Mouse (Mus musculus): ENCODE measurements around the gene Pot1b. TPM values are rescaled to one million over a fixed set of nuclear protein-coding genes. Genes with fewer than 3 reads are reported as not detected.
A peak's percentile ranks its signal among the peaks of the same experiment; 100 is the strongest.

The Pot1b gene
- 1 to 10 TPM; 2.3 to 2.8 TPM for total RNA-seq (2021)
- 1.5 and 3.5 TPM in 2 replicates for polyA plus RNA-seq (2012; rRNA removed)
- long read RNA-seq: 0 reads

GRCm38 (mm10) chr17:55711984-55712811 lies at the start of gene Pot1b:
Gene Pot1b (minus strand): TSS chr17:55712628.
- peak; percentile 64 for TF ChIP-seq POLR2A (IDR thresholded peaks at IDR 0.05; ENCODE audit: insufficient read depth, low read depth, low read length)
- TF ChIP-seq CTCF (IDR thresholded peaks at IDR 0.05): peak; percentile 42
- TF ChIP-seq EP300 (IDR thresholded peaks at IDR 0.05; ENCODE audit: insufficient read depth, low read depth, low read length): no peak
- H3K27me3 ChIP-seq (ENCODE audit: control insufficient read depth, insufficient read depth, low read length): no peaks in the 10 kb centered on the region
- H3K9ac ChIP-seq (ENCODE audit: low read depth, low read length): peak within 1 kb of the TSS; percentile 73
- no peaks in the 10 kb centered on the region for H3K79me2 ChIP-seq (replicated peaks; ENCODE audit: control insufficient read depth, insufficient read depth, low read length)
- H3K4me1 ChIP-seq (ENCODE audit: control insufficient read depth, insufficient read depth, low read length): peaks cover 1% of the 10 kb centered on the region
- intact Hi-C loops (cut with DNase I): loop anchor here (5.0 kb wide), 3 partner anchors 170 to 900 kb away; partner anchors contain the start of genes Rpl36 and Yju2
- no peaks in the 10 kb centered on the region for H3K36me3 ChIP-seq (ENCODE audit: control insufficient read depth, insufficient read depth, low read length)
- WGBS: under 1% methylated on average over 37 of the region's 37 CpGs
- H3K27ac ChIP-seq: peak within 1 kb of the TSS; percentile 55
- peak within 1 kb of the TSS; percentile 79 for H3K4me3 ChIP-seq
- peak; percentile 96 for DNase-seq

- no peaks in the 10 kb centered on the region for H3K36me3 ChIP-seq (ENCODE audit: control insufficient read depth, insufficient read depth, low read length)
- H3K27ac ChIP-seq: no peak overlapping the region
- H3K9ac ChIP-seq (ENCODE audit: low read depth, low read length): no peak overlapping the region
- H3K79me2 ChIP-seq (replicated peaks; ENCODE audit: control insufficient read depth, insufficient read depth, low read length): no peaks in the 10 kb centered on the region
- DNase-seq: no peak
- H3K4me3 ChIP-seq: no peak overlapping the region
- TF ChIP-seq EP300 (IDR thresholded peaks at IDR 0.05; ENCODE audit: insufficient read depth, low read depth, low read length): no peak
- TF ChIP-seq POLR2A (IDR thresholded peaks at IDR 0.05; ENCODE audit: insufficient read depth, low read depth, low read length): no peak
- TF ChIP-seq CTCF (IDR thresholded peaks at IDR 0.05): no peak
- H3K4me1 ChIP-seq (ENCODE audit: control insufficient read depth, insufficient read depth, low read length): no peaks in the 10 kb centered on the region
- 64% methylated on average over 2 of the region's 2 CpGs for WGBS
- no peaks in the 10 kb centered on the region for H3K27me3 ChIP-seq (ENCODE audit: control insufficient read depth, insufficient read depth, low read length)
- intact Hi-C loops (cut with DNase I): no loop called here
These were observed 38.7 kb upstream of the Pot1b start for GRCm38 (mm10) chr17:55751170-55751569.

- 28% methylated on average over 2 of the region's 2 CpGs for WGBS
- Histone ChIP-seq H3K36me3 (ENCODE audit: control insufficient read depth, insufficient read depth, low read length) (no peaks in the 10 kb centered on the region), H3K4me1 (ENCODE audit: control insufficient read depth, insufficient read depth, low read length) (no peaks in the 10 kb centered on the region), H3K79me2 (replicated peaks; ENCODE audit: control insufficient read depth, insufficient read depth, low read length) (no peaks in the 10 kb centered on the region), H3K27ac (no peak within 1 kb of the TSS), H3K9ac (ENCODE audit: low read depth, low read length) (no peak within 1 kb of the TSS), H3K27me3 (ENCODE audit: control insufficient read depth, insufficient read depth, low read length) (no peaks in the 10 kb centered on the region), H3K4me3 (no peak within 1 kb of the TSS)
- DNase-seq: no peak
- TF ChIP-seq EP300 (IDR thresholded peaks at IDR 0.05; ENCODE audit: insufficient read depth, low read depth, low read length) (no peak), CTCF (IDR thresholded peaks at IDR 0.05) (no peak), POLR2A (IDR thresholded peaks at IDR 0.05; ENCODE audit: insufficient read depth, low read depth, low read length) (no peak)
- intact Hi-C loops (cut with DNase I): no loop called here
These were observed 37.4 kb upstream of the Pot1b start, which contains the start of gene Adgre4 for GRCm38 (mm10) chr17:55749786-55750185. Gene Adgre4 (plus strand): TSS chr17:55749984.

GRCm38 (mm10) chr17:55736675-55737074 lies 24.2 kb upstream of the Pot1b start:
- no peak for DNase-seq
- TF ChIP-seq EP300 (IDR thresholded peaks at IDR 0.05; ENCODE audit: insufficient read depth, low read depth, low read length): no peak
- TF ChIP-seq CTCF (IDR thresholded peaks at IDR 0.05): no peak
- TF ChIP-seq POLR2A (IDR thresholded peaks at IDR 0.05; ENCODE audit: insufficient read depth, low read depth, low read length): no peak
- Histone ChIP-seq H3K9ac (ENCODE audit: low read depth, low read length) (no peak overlapping the region), H3K27ac (no peak overlapping the region), H3K79me2 (replicated peaks; ENCODE audit: control insufficient read depth, insufficient read depth, low read length) (no peaks in the 10 kb centered on the region), H3K27me3 (ENCODE audit: control insufficient read depth, insufficient read depth, low read length) (no peaks in the 10 kb centered on the region), H3K36me3 (ENCODE audit: control insufficient read depth, insufficient read depth, low read length) (no peaks in the 10 kb centered on the region), H3K4me1 (ENCODE audit: control insufficient read depth, insufficient read depth, low read length) (no peaks in the 10 kb centered on the region), H3K4me3 (no peak overlapping the region)
- 64% methylated on average over 1 of the region's 1 CpGs for WGBS
- intact Hi-C loops (cut with DNase I): no loop called here

GRCm38 (mm10) chr17:55726193-55726592 lies 13.8 kb upstream of the Pot1b start:
- intact Hi-C loops (cut with DNase I): no loop called here
- TF ChIP-seq POLR2A (IDR thresholded peaks at IDR 0.05; ENCODE audit: insufficient read depth, low read depth, low read length) (no peak), EP300 (IDR thresholded peaks at IDR 0.05; ENCODE audit: insufficient read depth, low read depth, low read length) (no peak), CTCF (IDR thresholded peaks at IDR 0.05) (no peak)
- no peak for DNase-seq

GRCm38 (mm10) chr17:55722250-55722649 lies 9.8 kb upstream of the Pot1b start:
- Histone ChIP-seq H3K79me2 (replicated peaks; ENCODE audit: control insufficient read depth, insufficient read depth, low read length) (no peaks in the 10 kb centered on the region), H3K4me1 (ENCODE audit: control insufficient read depth, insufficient read depth, low read length) (no peaks in the 10 kb centered on the region), H3K27me3 (ENCODE audit: control insufficient read depth, insufficient read depth, low read length) (no peaks in the 10 kb centered on the region), H3K27ac (no peak overlapping the region), H3K9ac (ENCODE audit: low read depth, low read length) (no peak overlapping the region), H3K36me3 (ENCODE audit: control insufficient read depth, insufficient read depth, low read length) (no peaks in the 10 kb centered on the region), H3K4me3 (no peak overlapping the region)
- intact Hi-C loops (cut with DNase I): no loop called here
- no peak for DNase-seq
- TF ChIP-seq CTCF (IDR thresholded peaks at IDR 0.05) (no peak), POLR2A (IDR thresholded peaks at IDR 0.05; ENCODE audit: insufficient read depth, low read depth, low read length) (no peak), EP300 (IDR thresholded peaks at IDR 0.05; ENCODE audit: insufficient read depth, low read depth, low read length) (no peak)
- 34% methylated on average over 2 of the region's 2 CpGs for WGBS

More at GRCm38 (mm10) chr17:55726193-55726592, 13.8 kb upstream of the Pot1b start:
- Histone ChIP-seq H3K36me3 (ENCODE audit: control insufficient read depth, insufficient read depth, low read length) (no peaks in the 10 kb centered on the region), H3K4me3 (no peak overlapping the region), H3K27me3 (ENCODE audit: control insufficient read depth, insufficient read depth, low read length) (no peaks in the 10 kb centered on the region), H3K4me1 (ENCODE audit: control insufficient read depth, insufficient read depth, low read length) (no peaks in the 10 kb centered on the region), H3K27ac (no peak overlapping the region), H3K79me2 (replicated peaks; ENCODE audit: control insufficient read depth, insufficient read depth, low read length) (no peaks in the 10 kb centered on the region), H3K9ac (ENCODE audit: low read depth, low read length) (no peak overlapping the region)
- 56% methylated on average over 2 of the region's 2 CpGs for WGBS

Measured in heart, adult 2 months (tissue).